Comparison of ENCODE assay signal across 8 mouse cellular contexts in the genomic region with DNA sequence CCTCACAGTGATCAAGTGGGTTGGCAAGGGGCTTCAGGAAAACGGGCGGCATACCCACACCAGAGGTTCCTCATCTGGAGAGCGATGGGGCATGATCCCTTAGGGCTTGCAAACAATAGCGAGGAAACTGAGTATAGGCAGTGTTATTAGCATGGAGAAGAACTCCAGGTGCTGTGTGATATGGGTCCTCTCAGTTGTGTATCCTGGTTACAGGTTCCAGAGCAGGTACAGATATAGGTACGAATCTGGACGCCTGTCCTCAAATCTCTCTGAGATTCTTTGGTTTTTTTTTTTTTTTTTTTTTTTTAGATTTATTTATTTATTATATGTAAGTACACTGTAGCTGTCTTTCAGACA. TPM values are rescaled to one million over a fixed set of nuclear protein-coding genes. Genes with fewer than 3 reads are reported as not detected.
A peak's percentile ranks its signal among the peaks of the same experiment; 100 is the strongest.
DNase-seq lines count a peak whose midpoint lies in the region; ATAC-seq and TF ChIP-seq lines count a peak whose summit lies in the region.

No protein-coding gene starts in this region.

- peak overlapping the region; percentile 68 for H3K4me2 ChIP-seq in forebrain, embryonic 13.5 days
- H3K4me2 ChIP-seq in liver, embryonic 14.5 days (ENCODE audit: low read depth), result peak overlapping the region; percentile 58

- H3K27ac ChIP-seq in heart, adult 2 months, result peak overlapping the region; percentile 75
- no peak overlapping the region for H3K27ac ChIP-seq in forebrain, embryonic 13.5 days
- H3K27ac ChIP-seq in liver, embryonic 14.5 days, result no peak overlapping the region; the same call in 1 of the 2 replicates

- DNase-seq in heart, adult 2 months, result no peak
- DNase-seq in heart, postnatal 10 days, result no peak
- no peak for DNase-seq in liver, embryonic 14.5 days (ENCODE audit: low read depth in 3 of 3, low spot score in 3 of 3)
- DNase-seq in adrenal gland, postnatal 25 days, result no peak
- DNase-seq in gastrocnemius, postnatal 36 days, result no peak

- no peaks in the 10 kb centered on the region for H3K36me3 ChIP-seq in heart, adult 2 months (ENCODE audit: control insufficient read depth, insufficient read depth, low read length)
- H3K36me3 ChIP-seq in forebrain, embryonic 13.5 days (ENCODE audit: poor library complexity, severe bottlenecking), result peaks cover 14% of the 10 kb centered on the region
- H3K36me3 ChIP-seq in liver, embryonic 14.5 days (replicated peaks; ENCODE audit: control insufficient read depth, insufficient read depth, low read depth), result no peaks in the 10 kb centered on the region

- H3K9ac ChIP-seq in heart, adult 2 months (ENCODE audit: low read depth, low read length), result peak overlapping the region; percentile 73
- H3K9ac ChIP-seq in forebrain, embryonic 13.5 days, result peak overlapping the region; percentile 72
- H3K9ac ChIP-seq in liver, embryonic 14.5 days (replicated peaks), result peak overlapping the region; percentile 53

- WGBS in heart, adult 2 months, result 37% methylated on average over 6 of the region's 6 CpGs
- WGBS in forebrain, embryonic 13.5 days, result 48% methylated on average over 6 of the region's 6 CpGs
- 30% methylated on average over 6 of the region's 6 CpGs for WGBS in liver, embryonic 14.5 days (ENCODE audit: insufficient replicate concordance)

- H3K4me3 ChIP-seq in heart, adult 2 months, result peak overlapping the region; percentile 58
- H3K4me3 ChIP-seq in forebrain, embryonic 13.5 days, result peak overlapping the region; percentile 49
- peak overlapping the region; percentile 44 to 57 for H3K4me3 ChIP-seq in liver, embryonic 14.5 days (ENCODE audit: insufficient read depth in 1 of 2, low read depth in 2 of 2, low read length in 2 of 2)

- H3K27me3 ChIP-seq in heart, adult 2 months (ENCODE audit: control insufficient read depth, insufficient read depth, low read length), result no peaks in the 10 kb centered on the region
- H3K27me3 ChIP-seq in forebrain, embryonic 13.5 days, result no peaks in the 10 kb centered on the region
- no peaks in the 10 kb centered on the region for H3K27me3 ChIP-seq in liver, embryonic 14.5 days (ENCODE audit: control insufficient read depth, insufficient read depth, low read length)

- no peak for TF ChIP-seq POLR2A in heart, adult 2 months (IDR thresholded peaks at IDR 0.05; ENCODE audit: insufficient read depth, low read depth, low read length)

- peak; percentile 18 for ATAC-seq in CD4-positive, CD25-positive, alpha-beta regulatory T cell, adult 4 months
- peak; percentile 67; the same call in 1 of the 2 replicates for ATAC-seq in forebrain, embryonic 13.5 days
- peak; percentile 49 for ATAC-seq in liver, embryonic 14.5 days (ENCODE audit: insufficient read depth)
- no peak for ATAC-seq in megakaryocyte-erythroid progenitor cell, adult 5-6 weeks (replicated peaks; ENCODE audit: low FRiP score, low TSS enrichment, poor library complexity, severe bottlenecking)

- no peaks in the 10 kb centered on the region for H3K9me3 ChIP-seq in forebrain, embryonic 13.5 days (replicated peaks)
- H3K9me3 ChIP-seq in liver, embryonic 14.5 days (ENCODE audit: control insufficient read depth, low read length), result no peaks in the 10 kb centered on the region

- H3K4me1 ChIP-seq in heart, adult 2 months (ENCODE audit: control insufficient read depth, insufficient read depth, low read length), result no peaks in the 10 kb centered on the region
- peaks cover 26% of the 10 kb centered on the region for H3K4me1 ChIP-seq in forebrain, embryonic 13.5 days
- peaks cover 3 to 10% of the 10 kb centered on the region in 2 experiments; a peak in 3 of 4 replicates for H3K4me1 ChIP-seq in liver, embryonic 14.5 days (replicated peaks; ENCODE audit: control insufficient read depth in 2 of 2, insufficient read depth in 2 of 2, low read length in 1 of 2)

- no peak for TF ChIP-seq CTCF in heart, adult 2 months (IDR thresholded peaks at IDR 0.05)
- TF ChIP-seq CTCF in liver, embryonic 14.5 days (IDR thresholded peaks at IDR 0.05; ENCODE audit: low read depth), result no peak

- TF ChIP-seq EP300 in heart, adult 2 months (IDR thresholded peaks at IDR 0.05; ENCODE audit: insufficient read depth, low read depth, low read length), result no peak
- no peak for TF ChIP-seq EP300 in liver, embryonic 14.5 days (IDR thresholded peaks at IDR 0.05; ENCODE audit: low read depth)

- intact Hi-C loops in heart, adult 2 months (cut with DNase I), result loop anchor here (2.0 to 10.0 kb wide), 3 partner anchors 23 to 281 kb away; a partner anchor contains a TSS
- intact Hi-C loops in heart, postnatal 10 days (cut with DNase I), result no loop called here
- intact Hi-C loops in gastrocnemius, postnatal 36 days (cut with DNase I), result no loop called here

- no peaks in the 10 kb centered on the region for H3K79me2 ChIP-seq in heart, adult 2 months (replicated peaks; ENCODE audit: control insufficient read depth, insufficient read depth, low read length)

RNA-seq across cellular contexts. Expression of a gene that starts 0.3 kb away (rescaled TPM):
- 1 to 10 TPM; 4.0 to 4.7 TPM for total RNA-seq in heart, adult 2 months (2021)
- 5.0 and 5.7 TPM in 2 replicates for polyA plus RNA-seq in heart, adult 2 months (2012; rRNA removed)
- total RNA-seq in heart, postnatal 10 days (2021), result 1 to 10 TPM; 4.6 to 5.4 TPM
- 10 to 100 TPM in 1 of 2 experiments, 1 to 10 TPM in 1; 8.3 to 13.4 TPM for polyA plus RNA-seq in CD4-positive, CD25-positive, alpha-beta regulatory T cell, adult 4 months (2017; shearing (Covaris generic))
- 19.1 and 19.5 TPM in 2 replicates for polyA plus RNA-seq in forebrain, embryonic 13.5 days (2015; fragmentation: Nextera tagmentation; extraction: Ambion mirVana)
- polyA plus RNA-seq in liver, embryonic 14.5 days (2012; rRNA removed), result 1.8 and 3.2 TPM in 2 replicates
- 2.2 and 2.4 TPM in 2 replicates for polyA plus RNA-seq in liver, embryonic 14.5 days (2014; fragmentation: Nextera tagmentation; extraction: Ambion mirVana)
- 9.1 and 10.6 TPM in 2 replicates for total RNA-seq in adrenal gland, postnatal 25 days (2021)
- total RNA-seq in gastrocnemius, postnatal 36 days (2021), result 1 to 10 TPM; 2.7 to 3.4 TPM
- total RNA-seq in megakaryocyte-erythroid progenitor cell, adult 5-6 weeks (2014; fragmentation: Nextera tagmentation), result 5.4 and 13.0 TPM in 2 replicates
- total RNA-seq in megakaryocyte-erythroid progenitor cell, adult 5-6 weeks (2017), result 5.2 and 6.9 TPM in 2 replicates

RNA-seq across cellular contexts. Expression of a gene that starts 0.3 kb away (rescaled TPM):
- 10 to 100 TPM; 20.3 to 25.1 TPM for total RNA-seq in heart, adult 2 months (2021)
- polyA plus RNA-seq in heart, adult 2 months (2012; rRNA removed), result 5.7 and 19.9 TPM in 2 replicates
- total RNA-seq in heart, postnatal 10 days (2021), result 1 to 10 TPM; 4.3 to 4.7 TPM
- under 1 TPM; 0.86 to 0.94 TPM for polyA plus RNA-seq in CD4-positive, CD25-positive, alpha-beta regulatory T cell, adult 4 months (2017; shearing (Covaris generic))
- polyA plus RNA-seq in forebrain, embryonic 13.5 days (2015; fragmentation: Nextera tagmentation; extraction: Ambion mirVana), result 0.87 and 0.99 TPM in 2 replicates
- 0.09 and 0.21 TPM in 2 replicates for polyA plus RNA-seq in liver, embryonic 14.5 days (2012; rRNA removed)
- polyA plus RNA-seq in liver, embryonic 14.5 days (2014; fragmentation: Nextera tagmentation; extraction: Ambion mirVana), result 0.53 and 0.83 TPM in 2 replicates
- total RNA-seq in adrenal gland, postnatal 25 days (2021), result 2.4 and 3.6 TPM in 2 replicates
- total RNA-seq in gastrocnemius, postnatal 36 days (2021), result 1 to 10 TPM; 2.9 to 3.3 TPM
- 0.47 and 0.79 TPM in 2 replicates for total RNA-seq in megakaryocyte-erythroid progenitor cell, adult 5-6 weeks (2014; fragmentation: Nextera tagmentation)
- total RNA-seq in megakaryocyte-erythroid progenitor cell, adult 5-6 weeks (2017), result 3.3 and 6.2 TPM in 2 replicates

RNA-seq across cellular contexts. Expression of a gene that starts 22.7 kb away (rescaled TPM):
- 10 to 100 TPM; 36.2 to 39.6 TPM for total RNA-seq in heart, adult 2 months (2021)
- polyA plus RNA-seq in heart, adult 2 months (2012; rRNA removed), result 34.0 and 46.4 TPM in 2 replicates
- 10 to 100 TPM; 49.9 to 52.4 TPM for total RNA-seq in heart, postnatal 10 days (2021)
- 10 to 100 TPM; 55.3 to 76.0 TPM for polyA plus RNA-seq in CD4-positive, CD25-positive, alpha-beta regulatory T cell, adult 4 months (2017; shearing (Covaris generic))
- 61.4 and 69.0 TPM in 2 replicates for polyA plus RNA-seq in forebrain, embryonic 13.5 days (2015; fragmentation: Nextera tagmentation; extraction: Ambion mirVana)
- polyA plus RNA-seq in liver, embryonic 14.5 days (2012; rRNA removed), result 19.6 and 21.1 TPM in 2 replicates
- 16.9 and 17.7 TPM in 2 replicates for polyA plus RNA-seq in liver, embryonic 14.5 days (2014; fragmentation: Nextera tagmentation; extraction: Ambion mirVana)
- 60.5 and 64.2 TPM in 2 replicates for total RNA-seq in adrenal gland, postnatal 25 days (2021)
- 10 to 100 TPM; 23.2 to 24.6 TPM for total RNA-seq in gastrocnemius, postnatal 36 days (2021)
- 83.6 and 114 TPM in 2 replicates for total RNA-seq in megakaryocyte-erythroid progenitor cell, adult 5-6 weeks (2014; fragmentation: Nextera tagmentation)
- total RNA-seq in megakaryocyte-erythroid progenitor cell, adult 5-6 weeks (2017), result 28.8 and 37.5 TPM in 2 replicates

RNA-seq across cellular contexts. Expression of a gene that starts 31.1 kb away (rescaled TPM):
- 10 to 100 TPM; 38.7 to 40.0 TPM for total RNA-seq in heart, adult 2 months (2021)
- polyA plus RNA-seq in heart, adult 2 months (2012; rRNA removed), result 22.3 and 25.4 TPM in 2 replicates
- total RNA-seq in heart, postnatal 10 days (2021), result 10 to 100 TPM; 45.9 to 55.4 TPM
- 100 to 1,000 TPM in 1 of 2 experiments, 10 to 100 TPM in 1; 42.3 to 112 TPM for polyA plus RNA-seq in CD4-positive, CD25-positive, alpha-beta regulatory T cell, adult 4 months (2017; shearing (Covaris generic))
- polyA plus RNA-seq in forebrain, embryonic 13.5 days (2015; fragmentation: Nextera tagmentation; extraction: Ambion mirVana), result 48.4 and 55.7 TPM in 2 replicates
- 25.4 and 28.8 TPM in 2 replicates for polyA plus RNA-seq in liver, embryonic 14.5 days (2012; rRNA removed)
- polyA plus RNA-seq in liver, embryonic 14.5 days (2014; fragmentation: Nextera tagmentation; extraction: Ambion mirVana), result 19.9 and 22.6 TPM in 2 replicates
- total RNA-seq in adrenal gland, postnatal 25 days (2021), result 59.1 and 76.4 TPM in 2 replicates
- 10 to 100 TPM; 19.9 to 24.8 TPM for total RNA-seq in gastrocnemius, postnatal 36 days (2021)
- 118 and 132 TPM in 2 replicates for total RNA-seq in megakaryocyte-erythroid progenitor cell, adult 5-6 weeks (2014; fragmentation: Nextera tagmentation)
- 15.6 and 34.7 TPM in 2 replicates for total RNA-seq in megakaryocyte-erythroid progenitor cell, adult 5-6 weeks (2017)

RNA-seq across cellular contexts. Expression of a gene that starts 48.4 kb away (rescaled TPM):
- 10 to 100 TPM; 68.0 to 85.7 TPM for total RNA-seq in heart, adult 2 months (2021)
- polyA plus RNA-seq in heart, adult 2 months (2012; rRNA removed), result 83.2 and 110 TPM in 2 replicates
- 10 to 100 TPM; 32.8 to 34.8 TPM for total RNA-seq in heart, postnatal 10 days (2021)
- polyA plus RNA-seq in CD4-positive, CD25-positive, alpha-beta regulatory T cell, adult 4 months (2017; shearing (Covaris generic)), result 1 to 10 TPM; 6.9 to 8.8 TPM
- 6.4 and 8.8 TPM in 2 replicates for polyA plus RNA-seq in forebrain, embryonic 13.5 days (2015; fragmentation: Nextera tagmentation; extraction: Ambion mirVana)
- 7.9 and 8.9 TPM in 2 replicates for polyA plus RNA-seq in liver, embryonic 14.5 days (2012; rRNA removed)
- polyA plus RNA-seq in liver, embryonic 14.5 days (2014; fragmentation: Nextera tagmentation; extraction: Ambion mirVana), result 4.1 and 4.3 TPM in 2 replicates
- total RNA-seq in adrenal gland, postnatal 25 days (2021), result 36.2 and 37.2 TPM in 2 replicates
- total RNA-seq in gastrocnemius, postnatal 36 days (2021), result 10 to 100 TPM; 39.4 to 43.2 TPM
- total RNA-seq in megakaryocyte-erythroid progenitor cell, adult 5-6 weeks (2014; fragmentation: Nextera tagmentation), result 16.7 and 18.8 TPM in 2 replicates
- 11.5 and 15.4 TPM in 2 replicates for total RNA-seq in megakaryocyte-erythroid progenitor cell, adult 5-6 weeks (2017)
